Mouse (Mus musculus) gastrocnemius, postnatal 36 days (tissue): ENCODE data around the gene Acsl3. TPM values are rescaled to one million over a fixed set of nuclear protein-coding genes. Genes with fewer than 3 reads are reported as not detected.
A peak's percentile ranks its signal among the peaks of the same experiment; 100 is the strongest.

Experiments used
- DNase-seq, 2 experiments: peaks; one replicate each; pipeline ENCODE4 v3.0.0; 2022
- intact Hi-C: fragments of 180-260 bp; cut with DNase I; formaldehyde crosslinking; loops from one replicate; pipeline ENCODE4 v1.15.1; 2025
- long read RNA-seq, 2 experiments: library from polyadenylated mRNA; stranded (forward); transcript quantifications; one replicate each; pipeline ENCODE4 v2.0.0; 2021
- total RNA-seq, 2 experiments: library from RNA; stranded (reverse); gene quantifications; 2 replicates each; pipeline ENCODE4 v1.2.3; 2021

Acsl3 gene
- 10 to 100 TPM in 1 of 2 experiments, 1 to 10 TPM in 1; 7.8 to 11.2 TPM for total RNA-seq
- long read RNA-seq, experiment 1, partial matches to known transcripts: 0 of 6 reads
- long read RNA-seq, experiment 1, other reads (novel, unspliced or antisense): 3 of 6 reads
- long read RNA-seq, experiment 2, partial matches to known transcripts: 4 of 6 reads
- long read RNA-seq, experiment 2, other reads (novel, unspliced or antisense): 0 of 6 reads

DNA sequence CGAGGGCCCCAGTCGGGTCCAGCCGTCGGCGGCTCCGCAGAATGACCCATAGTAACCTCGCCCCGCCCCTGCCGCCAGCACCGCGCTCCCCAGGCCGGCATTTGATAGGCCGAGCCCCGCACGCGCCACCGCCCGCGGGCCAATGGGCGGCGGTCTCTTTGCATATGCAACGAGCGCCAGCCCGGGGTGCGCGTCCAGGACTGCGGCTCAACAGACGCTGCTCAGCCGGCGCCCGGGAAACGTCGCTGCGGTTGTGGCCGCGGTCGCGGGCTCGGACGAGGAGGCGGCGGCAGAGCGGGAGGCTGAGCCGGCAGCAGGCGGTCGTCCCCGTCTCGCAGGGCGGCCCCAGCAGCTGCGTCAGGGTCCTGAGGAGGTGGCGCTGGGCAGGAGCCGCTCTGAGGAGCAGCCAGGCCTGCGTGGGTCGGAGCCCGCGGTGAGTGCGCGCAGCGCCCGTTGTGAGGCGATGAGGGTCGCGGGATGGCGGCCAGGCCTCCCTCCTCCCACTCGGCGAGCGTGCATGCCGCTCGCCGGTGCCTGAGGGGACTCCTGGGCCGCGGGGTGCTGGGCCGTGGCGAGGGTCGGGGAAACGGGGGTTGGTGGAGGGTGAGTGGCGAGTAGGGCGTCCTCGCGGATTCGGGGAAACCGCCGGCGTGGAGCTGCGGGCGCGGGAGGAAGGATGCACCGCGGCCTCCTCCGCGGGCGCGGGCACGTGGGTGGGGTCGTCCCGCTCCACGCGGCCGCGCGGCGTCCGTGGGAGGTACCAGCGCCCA, at the start of gene Acsl3, which contains the start of gene Utp14b:
Acsl3 (plus strand) TSS at position 155 of the 770 bp plus-strand sequence.
Utp14b (plus strand) TSS at position 368 of the 770 bp plus-strand sequence.
- intact Hi-C loops: loop anchor here (5.0 kb wide), 1 partner anchor 121 kb away; no protein-coding TSS in a partner anchor
- peak; percentile 94 to 97 for DNase-seq

DNA sequence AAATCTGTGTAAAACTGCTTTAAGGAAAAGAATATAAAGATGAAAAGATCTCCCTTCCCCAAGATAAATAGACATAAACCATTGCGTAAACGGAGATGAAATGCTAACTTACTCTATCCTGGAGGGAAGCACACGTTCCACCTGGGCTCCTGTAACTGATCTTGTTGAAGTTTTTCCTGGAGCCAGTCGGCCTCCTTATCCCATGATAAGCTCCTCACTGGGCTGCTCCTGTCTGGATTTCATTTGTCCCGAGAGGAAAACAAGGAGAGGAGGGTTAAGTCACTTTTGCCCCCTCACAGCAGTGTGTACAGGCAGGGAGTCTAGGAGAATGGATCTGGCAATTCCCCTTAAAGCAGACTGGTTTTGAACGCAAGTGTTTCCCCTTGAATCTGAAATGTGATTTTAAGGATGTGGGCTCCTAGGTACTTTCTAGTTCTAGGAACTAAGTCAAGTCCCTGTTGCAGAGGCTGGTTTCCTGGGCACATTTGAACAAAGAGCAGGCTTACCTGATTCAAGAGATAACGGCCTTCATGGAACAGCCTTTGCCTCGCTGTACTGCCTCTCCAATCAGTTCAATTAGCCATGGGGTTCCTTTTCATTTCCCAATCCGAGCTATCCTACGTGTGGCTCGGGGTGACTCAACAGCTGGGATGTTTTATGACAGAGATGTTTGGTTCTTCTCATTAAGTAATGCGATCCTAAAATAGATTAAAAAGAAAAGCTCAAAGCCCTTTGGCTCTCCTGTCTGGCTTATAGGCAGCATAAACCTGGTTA, 48.3 kb upstream of the Acsl3 start:
- no peak for DNase-seq
- intact Hi-C loops: no loop called here

DNA sequence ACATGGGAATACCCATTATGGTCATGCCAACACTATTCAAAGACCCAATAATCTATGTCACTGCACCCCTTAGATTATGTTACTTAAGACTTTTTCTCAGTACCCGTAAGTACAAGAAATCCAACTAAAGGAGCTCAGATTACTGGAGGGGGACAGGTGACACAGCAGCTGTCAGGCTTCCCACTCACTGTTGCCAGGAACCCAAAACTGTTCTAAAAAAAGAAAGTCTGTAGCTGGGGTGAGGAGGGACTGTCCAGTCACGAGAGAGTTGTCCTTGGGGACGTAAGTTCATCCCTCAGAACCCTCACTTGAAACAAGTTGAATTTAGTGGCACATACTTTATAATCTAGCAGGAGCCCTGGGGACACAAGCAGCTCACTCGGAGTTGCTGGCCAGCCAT, 46.6 kb upstream of the Acsl3 start:
- no peak for DNase-seq
- intact Hi-C loops: no loop called here

DNA sequence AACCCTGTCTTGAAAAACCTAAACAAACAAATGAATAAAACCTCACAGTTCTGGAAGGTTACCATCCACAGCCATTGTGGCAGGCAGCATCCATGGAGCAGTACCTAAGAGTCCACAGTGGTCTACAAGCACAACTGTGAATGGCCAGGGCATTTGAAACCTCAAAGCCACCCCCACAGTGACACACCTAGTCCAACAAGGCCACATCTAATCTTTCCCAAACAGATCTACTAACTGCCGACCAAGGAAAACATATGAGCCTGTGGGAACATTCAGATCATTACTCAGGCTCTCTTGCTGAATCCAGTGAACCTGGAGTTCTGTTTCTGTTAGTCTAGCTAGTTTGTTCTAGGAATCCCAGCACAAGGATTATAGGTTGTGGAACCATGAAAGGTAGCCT, 44.7 kb upstream of the Acsl3 start:
- no peak for DNase-seq
- intact Hi-C loops: no loop called here

DNA sequence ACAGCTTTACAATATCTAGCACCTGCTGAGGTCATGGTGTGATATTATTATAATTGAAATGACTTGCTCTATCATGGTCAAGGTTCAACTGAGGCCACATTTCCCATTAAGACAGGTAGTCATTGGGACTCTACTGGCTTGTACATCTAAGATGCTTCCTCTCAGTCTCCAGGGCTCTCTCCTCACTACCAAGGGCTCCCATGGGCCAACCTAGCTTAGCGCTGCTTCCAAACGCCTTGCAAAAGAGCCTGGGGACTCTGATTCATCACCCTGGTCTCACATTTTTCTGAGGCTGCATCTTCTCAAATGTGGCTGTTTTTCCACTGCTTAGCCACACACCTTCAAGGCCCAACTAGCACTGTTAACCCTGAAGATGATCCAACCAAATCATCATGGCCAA, 33.3 kb upstream of the Acsl3 start:
- no peak for DNase-seq
- intact Hi-C loops: no loop called here

DNA sequence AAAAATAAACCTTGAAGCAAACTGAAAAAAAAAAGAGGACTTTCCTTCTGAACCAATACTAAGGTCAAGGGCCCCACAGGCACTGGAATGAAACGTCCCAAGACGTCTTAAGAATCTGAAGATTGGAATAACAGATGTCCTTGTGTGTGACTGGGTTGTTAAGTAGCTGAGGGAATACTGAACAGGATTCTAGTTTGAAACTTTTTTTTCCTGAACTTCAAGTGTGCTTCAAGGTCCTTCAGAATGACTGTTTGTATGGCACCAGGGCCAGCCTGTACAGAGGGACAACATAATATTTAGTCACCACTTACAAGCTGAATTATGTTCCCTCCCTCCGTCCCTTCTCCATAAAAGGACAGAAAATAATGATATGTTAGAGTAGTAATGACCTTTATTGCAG, 23.1 kb upstream of the Acsl3 start:
- intact Hi-C loops: no loop called here
- no peak for DNase-seq

DNA sequence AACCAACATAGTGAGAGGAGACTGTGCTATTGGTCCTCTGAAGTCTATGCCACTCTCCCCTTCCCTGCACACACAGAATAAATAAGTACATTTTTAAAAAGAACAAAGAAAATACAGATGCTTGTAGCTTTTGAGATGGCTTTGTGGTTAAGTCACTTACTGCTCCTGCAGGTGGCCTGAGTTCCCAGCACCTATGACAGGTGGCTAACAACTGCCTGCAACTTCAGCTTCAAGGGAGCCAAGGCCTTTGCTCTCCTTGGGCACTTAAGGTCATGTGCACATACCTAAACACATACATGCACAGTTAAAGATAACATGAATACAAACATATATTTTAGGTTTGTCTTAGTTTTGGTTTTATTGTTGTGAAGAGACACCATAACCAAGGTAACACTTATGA, 16.8 kb upstream of the Acsl3 start:
- intact Hi-C loops: no loop called here
- no peak for DNase-seq

DNA sequence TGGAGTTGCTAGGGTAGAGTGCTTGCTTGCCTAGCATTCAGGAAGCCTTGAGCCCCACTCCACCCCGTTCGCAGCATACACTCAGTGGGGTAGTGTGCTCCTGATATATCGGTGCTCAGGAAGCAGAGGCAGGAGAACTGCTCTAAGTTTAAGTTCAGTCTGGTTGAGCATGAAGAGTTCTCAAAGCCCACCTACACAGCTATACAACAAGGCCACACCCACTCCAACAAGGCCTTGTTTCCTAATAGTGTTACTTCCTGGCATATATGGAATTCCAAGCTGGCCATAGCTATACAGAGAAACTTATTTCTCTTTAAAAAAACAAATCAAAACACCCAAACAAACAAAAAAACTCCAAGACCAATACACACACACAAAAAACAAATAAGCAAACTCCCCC, 15.8 kb upstream of the Acsl3 start:
- intact Hi-C loops: no loop called here
- DNase-seq: no peak

DNA sequence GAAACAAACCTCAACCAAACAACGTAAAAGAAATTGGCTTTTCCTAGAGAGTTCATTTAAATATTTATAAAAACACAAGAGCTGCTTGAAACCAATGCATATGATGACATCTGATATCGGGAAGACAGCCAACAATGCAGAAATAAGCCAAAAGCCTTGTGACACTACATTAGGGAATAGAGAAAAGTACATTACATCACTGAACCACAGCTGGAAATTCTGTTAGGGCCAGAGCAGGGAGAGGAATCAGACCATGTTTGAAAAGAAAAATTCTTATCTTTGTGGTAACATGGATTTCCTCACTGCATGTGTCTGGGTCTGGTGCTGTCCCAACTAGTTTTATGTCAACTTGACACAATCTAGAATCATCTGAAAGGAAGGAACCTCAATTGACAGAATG, 15.4 kb upstream of the Acsl3 start:
- DNase-seq: no peak
- intact Hi-C loops: no loop called here

DNA sequence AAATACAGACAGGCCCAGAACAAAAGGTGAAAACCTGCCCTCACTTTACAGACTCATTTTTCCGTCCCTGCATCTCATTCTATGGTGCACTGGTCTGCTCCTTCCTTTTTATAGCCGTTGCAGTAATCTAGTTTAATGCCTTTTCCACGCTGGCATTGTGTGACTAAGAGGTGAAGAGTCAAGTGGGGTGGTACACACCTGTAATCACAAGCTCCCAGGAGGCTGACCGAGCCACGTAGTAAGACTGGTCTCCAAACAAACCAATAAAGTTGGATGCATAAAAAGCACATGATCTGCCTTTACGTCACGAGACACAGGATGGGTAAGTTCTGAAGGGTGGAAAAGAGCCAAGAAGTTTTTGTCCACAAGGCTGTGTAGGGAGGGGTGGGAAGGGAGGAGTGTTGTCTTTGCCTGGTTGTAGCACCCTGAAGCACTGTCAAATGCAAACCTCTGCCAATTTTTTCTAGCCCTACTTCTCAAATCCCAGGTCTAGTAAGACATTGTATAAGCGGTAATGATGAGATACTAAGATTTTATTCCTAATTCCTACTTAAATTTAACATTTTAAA, 10.2 kb upstream of the Acsl3 start:
- intact Hi-C loops: no loop called here
- DNase-seq: no peak

DNA sequence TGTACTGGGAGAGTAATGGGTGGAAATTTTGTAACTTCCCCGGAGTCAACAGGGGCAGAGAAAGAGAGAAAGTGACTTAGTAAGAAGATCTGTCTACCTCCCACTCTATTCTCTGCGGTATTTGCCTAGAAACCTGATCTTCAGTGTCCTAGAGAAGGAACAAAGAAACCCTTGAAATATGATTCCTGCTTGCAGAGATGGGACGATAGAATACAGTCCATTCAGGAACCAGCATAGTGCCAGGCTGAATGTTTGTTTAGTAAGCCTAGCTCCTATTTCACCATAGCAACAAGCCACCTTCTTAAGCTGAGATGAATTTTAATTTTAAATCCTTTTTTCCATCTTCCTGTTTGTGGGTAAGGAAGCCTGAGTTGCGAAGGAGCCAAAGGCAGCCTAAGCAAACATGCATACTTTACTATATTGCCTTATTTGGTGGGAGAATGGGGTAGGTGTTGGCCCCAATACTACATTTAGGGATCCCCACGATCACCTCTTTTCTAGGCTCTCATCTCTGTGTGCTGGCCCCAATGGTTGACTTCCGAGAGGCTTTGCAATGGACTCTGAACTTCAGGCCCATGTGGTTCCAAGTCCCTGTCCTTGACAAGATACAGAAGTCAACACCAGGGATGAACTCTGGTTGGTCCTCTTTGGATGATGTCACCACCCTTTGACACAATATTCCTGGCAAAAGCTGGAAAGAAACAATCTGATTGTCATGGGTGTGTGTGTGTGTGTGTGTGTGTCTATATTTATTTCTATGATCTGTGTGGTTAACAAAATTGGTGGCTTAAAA, 8.2 kb upstream of the Acsl3 start:
- intact Hi-C loops: no loop called here
- DNase-seq: no peak

DNA sequence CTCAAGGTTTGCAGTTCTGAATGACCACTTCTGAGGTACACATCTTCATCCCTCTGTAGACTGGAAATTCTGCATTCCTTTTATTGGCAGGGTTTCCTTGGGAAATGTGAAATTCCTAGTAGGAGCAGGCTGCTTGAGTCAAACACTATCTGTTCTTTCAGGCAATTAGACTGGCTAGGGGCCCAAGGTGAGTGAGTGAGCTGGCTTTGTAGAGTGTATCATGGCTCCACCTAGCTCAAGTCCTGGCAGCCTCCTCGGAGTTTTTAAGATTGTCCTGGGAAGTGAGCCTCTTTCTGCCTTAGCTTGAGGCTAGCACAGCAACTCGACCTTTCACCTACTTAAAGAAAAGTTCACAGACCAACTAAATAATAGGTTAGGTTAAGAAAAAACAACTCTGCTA, 1.2 kb upstream of the Acsl3 start:
- no peak for DNase-seq
- intact Hi-C loops: loop anchor here (5.0 kb wide), 1 partner anchor 119 kb away; no protein-coding TSS in a partner anchor

DNA sequence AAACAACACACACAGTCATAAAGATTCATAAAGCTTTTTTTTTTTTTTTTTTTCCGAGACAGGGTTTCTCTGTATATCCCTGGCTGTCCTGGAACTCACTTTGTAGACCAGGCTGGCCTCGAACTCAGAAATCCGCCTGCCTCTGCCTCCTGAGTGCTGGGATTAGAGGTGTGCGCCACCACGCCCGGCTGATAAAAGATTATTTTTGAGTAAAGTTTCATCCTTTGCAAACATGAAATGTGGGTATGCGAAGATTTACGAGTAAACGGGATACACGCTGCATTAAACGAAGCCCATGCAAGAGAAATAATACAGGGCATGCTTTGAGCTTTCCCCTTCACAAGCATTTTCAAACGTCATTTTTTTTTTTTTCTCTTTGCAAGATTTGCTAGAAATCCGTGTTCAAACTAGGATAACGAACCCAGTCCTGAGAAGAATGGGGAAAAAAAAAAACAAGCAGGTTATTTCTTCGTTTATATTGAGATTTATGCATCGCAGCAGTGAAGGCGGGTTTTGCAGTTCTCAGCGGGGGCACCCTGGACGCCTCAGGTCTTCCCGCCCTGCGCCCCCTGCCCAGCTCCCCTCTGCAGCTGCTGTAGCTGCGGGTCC, 500 bp upstream of the Acsl3 start:
- intact Hi-C loops: loop anchor here (5.0 kb wide), 1 partner anchor 120 kb away; no protein-coding TSS in a partner anchor
- DNase-seq: no peak

DNA sequence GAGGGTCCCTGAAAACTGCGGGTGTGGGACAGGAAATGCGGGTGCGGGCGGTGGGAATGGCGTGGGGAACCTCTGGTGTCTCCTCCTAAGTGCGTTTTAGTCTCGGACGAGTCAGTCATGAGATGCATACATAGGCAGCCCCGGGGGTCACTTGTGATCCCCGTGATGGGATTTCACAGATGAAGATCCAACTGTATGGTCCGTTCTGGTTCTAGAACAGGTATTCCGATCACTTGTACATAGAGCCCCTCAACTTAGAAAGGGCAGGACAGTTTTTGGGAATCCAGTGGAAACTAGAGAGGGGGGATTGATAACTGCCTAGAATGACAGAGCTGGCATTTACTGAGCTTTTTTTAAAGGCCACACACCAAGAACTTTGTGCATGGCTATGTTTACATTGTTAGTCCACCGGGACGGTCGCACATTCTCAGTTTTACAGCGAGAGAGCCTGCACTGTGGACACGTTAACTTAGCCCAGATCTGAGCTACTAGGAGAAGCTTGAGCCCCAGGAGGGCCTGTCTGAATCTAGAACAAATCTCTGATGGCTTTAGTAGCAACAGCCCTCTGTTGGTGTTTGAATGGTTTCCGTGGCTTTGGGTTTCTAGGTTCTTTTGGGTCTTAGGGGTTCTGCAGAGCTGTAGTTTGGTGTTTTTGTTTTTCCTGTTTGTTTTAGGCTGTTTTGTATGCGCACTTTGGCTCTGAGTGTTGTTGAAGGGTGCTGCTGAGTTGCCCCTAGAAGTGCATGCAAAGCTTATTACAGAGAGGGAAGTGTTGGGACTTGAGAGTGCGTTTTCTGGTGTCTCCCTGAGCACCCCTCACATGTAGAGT, 1.0 kb downstream of the Acsl3 start:
- no peak for DNase-seq
- intact Hi-C loops: loop anchor here (5.0 kb wide), 1 partner anchor 121 kb away; no protein-coding TSS in a partner anchor

DNA sequence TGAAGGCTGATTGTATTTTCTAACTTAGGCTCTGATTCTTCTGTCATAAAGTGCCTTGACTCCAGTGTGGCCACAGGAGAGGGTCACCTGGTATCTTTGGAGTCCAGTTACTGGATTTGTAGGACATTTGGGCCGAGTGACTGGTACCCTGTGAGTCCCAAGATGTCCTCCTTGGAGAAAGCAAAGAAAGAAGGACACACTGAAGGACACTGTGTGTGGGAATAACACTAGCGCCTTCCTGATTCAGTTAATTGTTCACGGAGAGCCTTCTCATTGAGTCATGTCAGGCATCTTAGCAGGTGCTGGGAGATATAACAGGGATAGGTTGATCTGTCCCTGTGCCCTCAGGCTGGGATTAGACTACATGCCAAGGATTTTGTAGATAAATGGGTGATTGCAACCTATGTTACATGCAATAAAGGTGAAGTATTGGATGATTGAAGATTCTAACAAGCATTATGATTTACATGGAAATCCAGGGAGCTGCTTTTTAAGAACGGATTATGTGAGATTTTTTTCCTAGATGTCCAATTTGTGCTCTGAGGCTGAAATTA, 1.7 kb downstream of the Acsl3 start:
- intact Hi-C loops: loop anchor here (5.0 kb wide), 1 partner anchor 122 kb away; no protein-coding TSS in a partner anchor
- DNase-seq: no peak

DNA sequence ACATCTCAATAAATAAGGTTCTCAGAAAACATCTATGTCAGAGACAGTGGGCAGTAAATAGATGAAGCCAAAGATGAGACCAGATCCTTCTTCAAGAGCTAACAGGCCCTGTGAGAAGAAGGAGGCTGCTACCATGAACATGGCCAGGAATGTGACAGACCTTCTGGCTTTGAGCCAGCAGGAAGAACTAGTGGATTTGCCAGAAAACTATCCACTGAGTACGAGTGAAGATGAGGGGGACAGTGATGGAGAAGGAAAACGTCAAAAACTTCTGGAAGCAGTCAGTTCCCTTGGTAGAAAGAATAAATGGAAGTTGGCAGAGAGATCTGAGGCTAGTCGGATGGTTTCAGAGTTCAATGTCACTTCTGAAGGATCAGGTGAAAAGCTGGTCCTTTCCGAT, 6.7 kb downstream of the Acsl3 start:
- intact Hi-C loops: no loop called here
- DNase-seq: no peak

DNA sequence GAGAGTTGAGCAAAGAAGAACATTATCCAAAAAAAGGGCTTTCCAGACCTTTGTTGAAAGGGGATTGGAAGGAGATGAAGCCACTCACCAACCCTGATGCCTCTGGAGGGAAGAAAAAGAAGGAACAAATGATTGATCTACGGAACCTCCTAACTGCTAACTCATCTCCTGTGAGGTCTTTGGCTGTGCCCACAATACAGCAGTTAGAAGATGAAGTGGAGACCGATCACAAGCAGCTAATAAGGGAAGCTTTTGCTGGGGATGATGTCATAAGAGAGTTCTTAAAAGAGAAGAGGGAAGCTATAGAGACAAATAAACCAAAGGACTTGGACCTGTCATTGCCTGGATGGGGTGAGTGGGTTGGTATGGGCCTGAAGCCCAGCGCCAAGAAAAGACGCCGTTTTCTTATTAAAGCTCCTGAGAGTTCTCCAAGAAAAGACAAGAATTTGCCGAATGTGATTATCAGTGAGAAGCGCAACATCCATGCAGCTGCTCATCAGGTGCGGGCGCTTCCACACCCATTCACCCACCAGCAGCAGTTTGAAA, 8.4 kb downstream of the Acsl3 start:
- no peak for DNase-seq
- intact Hi-C loops: no loop called here

DNA sequence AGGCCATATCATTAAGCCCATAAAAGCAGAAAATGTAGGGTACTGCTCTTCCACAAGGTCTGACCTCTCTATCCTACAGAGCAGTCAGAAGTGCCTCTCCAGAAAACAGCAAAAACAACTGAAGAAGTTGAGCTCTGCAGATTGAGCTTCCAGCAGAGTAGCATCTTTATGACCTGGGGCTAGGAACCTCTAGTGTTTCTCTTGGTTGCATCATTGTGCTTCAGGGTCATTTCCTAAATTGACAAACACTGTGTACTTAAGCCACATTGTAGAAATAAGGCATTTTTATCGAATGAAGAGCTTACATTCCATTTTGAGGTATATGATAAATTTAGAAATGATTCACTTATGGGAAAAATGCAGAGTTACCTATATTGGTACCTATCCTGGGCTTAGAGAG, 9.0 kb downstream of the Acsl3 start:
- intact Hi-C loops: no loop called here
- no peak for DNase-seq
